Mouse (Mus musculus): ENCODE data around the gene Sacs. TPM values are rescaled to one million over a fixed set of nuclear protein-coding genes. Genes with fewer than 3 reads are reported as not detected.
A peak's percentile ranks its signal among the peaks of the same experiment; 100 is the strongest.
"Not testable (repeated sequence)": the region's sequence is repeated elsewhere in the genome, so short reads cannot be mapped to it uniquely, and the experiment has no call there.

Sacs gene
- 10.3 and 11.1 TPM in 2 replicates for total RNA-seq (2021)
- long read RNA-seq, partial matches to known transcripts, result 0 of 2 reads
- long read RNA-seq, other reads (novel, unspliced or antisense), result 2 of 2 reads

DNA sequence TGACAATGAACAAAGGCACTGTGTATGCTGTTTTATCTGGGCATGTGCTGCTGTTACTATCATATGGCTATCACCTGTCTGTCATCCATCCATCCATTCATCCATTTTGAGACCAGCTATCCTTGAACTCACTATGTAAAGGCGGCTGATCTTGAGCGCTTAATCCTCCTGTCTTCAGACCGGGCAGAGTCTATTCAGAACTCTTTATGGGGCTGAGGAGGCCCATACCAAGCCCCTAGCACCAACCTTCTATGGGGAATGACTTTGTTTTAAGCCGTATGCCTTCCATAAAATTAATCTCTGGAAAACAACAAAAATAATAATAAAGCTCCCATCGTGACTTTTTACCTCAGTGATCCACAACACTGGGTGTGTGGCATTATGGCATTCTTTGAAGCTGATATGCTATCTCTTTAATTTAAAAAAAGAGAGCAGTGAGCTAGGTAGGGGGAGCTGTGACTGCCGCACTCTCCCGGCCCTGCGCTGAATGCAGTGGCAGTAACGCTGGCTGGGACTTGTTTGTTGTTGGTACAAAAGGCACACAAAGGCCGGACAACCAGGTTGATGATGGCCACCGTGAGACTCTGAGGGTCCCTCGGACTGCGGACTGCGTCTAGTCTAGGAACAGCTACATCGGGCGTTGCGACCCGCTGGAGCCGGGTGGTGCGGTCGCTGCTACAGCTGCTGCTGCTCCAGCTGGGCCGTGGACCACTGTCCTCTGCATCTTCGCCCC, at the start of gene Sacs:
Gene Sacs, plus strand, starts transcription at position 464 of the 733 bp plus-strand sequence.
- peak; percentile 21 for DNase-seq

DNA sequence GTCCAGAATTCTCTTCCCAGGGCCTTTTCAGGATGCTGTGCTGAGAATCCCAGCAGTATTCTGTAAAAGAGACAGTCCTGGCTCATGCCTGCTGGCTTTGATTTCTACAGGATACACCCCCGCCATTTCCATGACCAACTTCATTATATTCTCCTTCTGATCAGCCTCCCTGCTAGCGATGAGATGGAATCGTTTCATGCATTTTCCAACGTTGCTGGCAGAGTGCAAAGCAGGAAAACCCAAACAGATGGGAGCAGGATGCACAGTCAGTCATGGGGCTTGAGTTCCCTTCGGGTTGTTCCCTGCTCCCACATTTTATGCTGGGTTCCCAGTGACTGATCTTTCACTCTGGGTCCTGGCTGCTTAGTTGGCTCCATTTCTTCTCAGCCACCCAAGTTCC, 47.3 kb upstream of the Sacs start:
- DNase-seq, result no peak

DNA sequence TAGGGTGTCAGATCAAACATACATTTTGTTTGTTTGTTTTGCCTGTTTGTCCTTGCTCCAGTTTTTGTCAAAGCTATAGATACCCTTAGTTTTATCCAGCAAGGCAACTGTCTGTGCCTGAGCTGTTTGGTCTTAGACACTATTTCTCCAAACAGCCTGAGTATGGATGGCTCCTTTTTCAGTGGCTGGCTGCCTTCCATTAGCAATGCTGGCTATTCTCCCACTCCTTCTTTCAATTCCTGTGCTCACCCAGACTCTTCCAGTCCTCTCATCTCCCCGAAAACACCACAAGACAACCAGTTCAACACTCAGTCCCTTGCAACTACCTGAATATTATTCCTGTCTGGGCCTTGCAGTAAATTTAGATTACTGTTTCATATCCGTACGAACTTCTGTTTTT, 46.2 kb upstream of the Sacs start:
- no peak for DNase-seq

DNA sequence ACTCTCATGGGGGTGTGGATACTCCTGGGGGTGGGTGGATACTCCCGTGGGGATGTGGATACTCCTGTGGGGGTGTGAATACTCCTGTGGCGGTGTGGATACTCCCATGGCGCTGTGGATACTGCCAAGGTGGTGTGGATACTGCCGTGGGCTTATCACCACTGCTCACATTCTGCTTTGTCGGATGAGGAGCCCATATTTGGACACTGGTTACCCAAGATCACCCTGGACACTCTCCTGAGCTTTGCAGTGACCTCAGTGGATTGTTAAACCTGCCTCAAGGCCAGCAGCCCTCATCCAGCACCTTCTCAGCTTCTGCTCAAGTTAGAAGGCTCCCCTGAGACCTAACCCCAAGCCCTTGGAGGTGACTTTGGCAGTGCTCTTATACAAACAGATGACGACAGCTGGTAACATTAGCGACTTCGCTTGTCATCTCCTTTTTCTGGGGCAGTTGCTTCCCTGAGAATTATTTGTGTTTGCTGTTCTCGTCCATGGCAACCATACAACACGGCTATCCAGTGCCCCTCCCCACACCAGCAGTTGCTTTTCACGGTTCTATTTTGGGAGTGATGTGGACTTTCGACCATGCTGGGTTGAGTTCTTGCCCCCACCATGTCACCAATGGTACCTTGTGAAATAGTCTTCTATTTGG, 40.2 kb upstream of the Sacs start:
- no peak for DNase-seq

DNA sequence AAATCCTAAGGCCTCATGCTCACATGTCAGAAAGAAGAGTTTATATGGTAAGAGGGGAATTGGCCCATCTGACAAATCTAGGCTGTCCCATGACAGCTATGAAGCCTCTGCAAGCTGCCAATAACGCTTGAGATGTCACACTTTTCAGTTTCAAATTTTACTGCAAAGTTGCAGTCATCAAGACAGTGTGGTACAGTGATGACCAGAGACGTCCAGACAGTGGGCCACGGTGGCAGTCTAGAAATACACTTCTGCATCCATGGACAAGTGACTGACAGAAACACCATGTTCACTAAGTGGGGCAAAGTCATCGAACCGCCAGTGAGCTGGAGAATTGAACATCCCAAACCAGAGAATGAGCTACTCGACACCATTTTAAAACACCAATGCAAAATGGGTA, 37.5 kb upstream of the Sacs start:
- DNase-seq, result no peak

DNA sequence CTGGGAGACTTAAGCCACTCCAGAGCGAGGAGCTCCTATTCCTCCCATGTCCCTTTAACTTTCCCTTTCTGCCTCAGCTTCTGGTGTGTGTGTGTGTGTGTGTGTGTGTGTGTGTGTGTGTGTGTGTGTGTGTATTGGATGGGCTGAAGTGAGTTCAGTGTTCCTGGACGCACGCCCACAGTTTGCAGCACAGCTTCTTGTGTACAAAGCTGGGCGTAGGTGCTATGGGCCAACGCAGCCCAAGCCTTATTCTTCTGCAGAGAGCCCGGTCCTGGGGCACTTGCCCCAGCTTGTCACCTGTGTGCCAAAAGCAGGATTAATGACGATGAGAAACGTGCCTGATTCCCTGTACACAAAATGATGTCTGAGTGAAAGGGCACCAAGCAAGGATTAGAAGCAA, 31.9 kb upstream of the Sacs start:
- DNase-seq, result no peak

DNA sequence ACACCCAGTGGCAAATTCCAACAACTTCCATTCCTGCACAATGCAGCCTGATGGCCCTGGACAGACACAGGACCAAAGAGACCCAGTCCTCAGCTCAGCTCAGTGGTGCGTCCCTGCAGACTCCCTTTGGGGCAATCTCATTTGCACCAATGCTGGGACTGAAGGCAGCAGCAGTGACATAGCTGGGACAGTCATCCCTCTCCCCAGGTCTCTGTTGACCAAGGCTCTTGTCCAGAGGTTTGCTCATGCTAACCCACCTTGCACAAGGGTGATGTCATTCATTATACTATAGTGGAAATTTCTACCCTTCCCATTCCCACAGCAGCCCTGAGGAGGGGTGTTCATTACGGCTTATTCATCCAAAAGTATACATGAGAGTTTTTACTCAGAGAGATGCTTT, 29.6 kb upstream of the Sacs start:
- DNase-seq, result no peak

DNA sequence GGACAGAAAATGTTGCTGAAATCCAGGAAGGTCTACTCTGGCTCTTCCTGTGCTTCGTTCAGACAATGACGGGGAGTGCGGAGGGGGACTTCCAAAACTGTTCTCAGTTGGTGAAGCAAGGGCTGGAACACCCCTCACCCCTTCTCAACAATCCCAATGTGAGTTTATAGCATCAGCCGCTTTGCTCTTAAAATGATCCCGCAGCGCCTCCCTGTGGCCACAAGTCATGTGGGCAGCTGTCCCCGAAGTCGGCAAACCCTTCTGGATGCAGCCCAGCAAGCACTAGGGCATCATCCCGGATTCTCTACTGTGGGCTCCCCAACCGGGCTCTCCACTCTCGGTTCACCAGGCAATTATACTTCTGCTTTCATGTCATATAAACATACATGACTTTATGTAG, 25.9 kb upstream of the Sacs start:
- peak; percentile 83 for DNase-seq

DNA sequence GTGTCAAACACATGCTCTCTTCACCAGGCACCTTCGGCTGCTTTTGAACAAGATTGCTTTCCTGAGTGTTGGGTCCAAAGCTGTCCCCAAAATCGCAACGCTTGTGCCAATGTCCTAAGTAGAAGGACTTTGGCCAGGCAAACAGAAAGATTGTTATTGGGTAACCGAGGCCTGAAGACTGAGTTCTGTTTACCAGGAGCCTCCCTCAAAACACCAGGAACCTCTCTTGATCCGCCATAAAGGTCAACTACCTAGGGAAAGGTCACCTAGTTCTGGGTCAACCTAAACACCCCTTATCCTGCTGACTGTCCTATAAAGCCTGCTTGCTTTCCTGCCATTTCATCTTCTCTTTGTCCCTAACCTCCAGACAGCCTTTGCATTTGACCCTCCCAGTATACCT, 13.5 kb upstream of the Sacs start:
- DNase-seq, result no peak

DNA sequence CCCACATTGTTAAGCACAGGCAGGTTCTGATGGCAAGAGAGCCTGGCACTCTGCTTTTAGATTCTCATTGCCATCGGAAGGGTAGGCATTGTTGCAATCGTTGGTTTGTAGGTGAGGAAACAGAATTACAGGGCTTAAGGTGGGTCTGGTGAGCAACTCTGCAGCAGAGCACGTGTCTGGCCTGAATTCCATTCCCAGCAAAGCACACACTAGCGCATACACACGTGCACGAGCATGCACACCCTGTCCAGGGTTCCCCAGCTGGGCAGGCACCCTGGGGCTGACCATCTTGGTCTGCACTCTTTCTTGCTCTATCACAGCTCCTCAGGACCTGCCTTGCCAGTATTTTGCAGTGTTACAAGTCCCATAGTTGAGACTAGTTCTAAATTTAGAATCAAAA, 13.1 kb upstream of the Sacs start:
- DNase-seq, result no peak

DNA sequence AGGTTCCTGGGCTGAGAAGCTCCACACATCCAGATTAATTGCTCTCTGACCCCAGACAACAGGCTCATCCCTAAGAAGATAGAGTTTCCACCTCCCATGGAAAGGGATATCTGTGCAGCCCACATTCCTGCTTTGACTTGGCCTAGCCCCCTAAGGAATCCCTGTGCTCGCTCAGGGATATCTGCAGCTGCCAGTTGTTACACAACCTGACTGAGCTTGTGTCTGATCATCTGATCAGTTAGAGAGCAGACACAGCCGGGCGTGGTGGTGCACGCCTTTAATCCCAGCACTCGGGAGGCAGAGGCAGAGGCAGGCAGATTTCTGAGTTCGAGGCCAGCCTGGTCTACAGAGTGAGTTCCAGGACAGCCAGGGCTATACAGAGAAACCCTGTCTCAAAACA, 10.9 kb upstream of the Sacs start:
- not testable (repeated sequence) for DNase-seq

DNA sequence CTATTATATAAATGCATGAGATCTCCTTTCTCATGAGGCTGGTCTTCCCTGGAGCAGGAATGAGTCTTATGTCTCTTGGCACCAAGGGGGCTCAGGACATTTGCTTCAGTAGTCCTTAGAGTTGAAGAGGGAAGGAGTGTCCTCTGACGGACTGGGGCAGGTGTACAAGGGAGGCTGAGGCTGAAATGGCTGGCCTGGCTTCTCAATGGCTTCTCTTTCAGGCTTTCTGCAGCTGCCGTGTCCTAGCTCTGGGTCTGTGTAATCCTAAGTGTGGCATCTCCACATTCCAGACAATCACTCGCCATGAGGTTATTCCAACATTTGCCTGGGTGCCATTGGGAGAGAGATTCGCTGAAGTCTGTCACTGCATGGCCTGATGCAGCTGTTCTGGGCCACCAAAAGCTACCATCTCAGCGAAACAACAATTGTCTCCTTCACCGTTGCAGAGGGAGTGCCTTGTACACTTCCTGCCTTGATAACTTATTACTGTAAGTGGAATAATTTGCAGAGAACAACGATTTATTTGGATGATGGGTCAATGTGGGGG, 9.2 kb upstream of the Sacs start:
- no peak for DNase-seq

DNA sequence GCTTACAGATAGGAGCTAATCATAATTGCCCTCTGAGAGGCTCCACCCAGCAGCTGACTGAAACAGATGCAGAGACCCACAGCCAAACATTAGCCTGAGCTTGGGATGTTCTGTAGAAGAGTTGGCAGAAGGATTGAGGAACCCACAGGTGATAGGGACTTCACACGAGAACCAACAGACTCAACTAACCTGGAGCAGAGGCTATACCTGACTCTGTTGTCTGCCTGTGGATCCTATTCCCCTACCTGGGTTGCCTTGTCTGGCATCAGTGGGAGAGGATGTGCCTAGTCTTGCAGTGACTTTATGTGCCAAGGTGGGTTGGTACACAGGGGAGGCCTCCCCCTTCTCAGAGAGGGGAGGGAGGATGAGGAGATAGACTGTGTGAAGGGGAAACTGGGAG, 5.7 kb upstream of the Sacs start:
- no peak for DNase-seq

DNA sequence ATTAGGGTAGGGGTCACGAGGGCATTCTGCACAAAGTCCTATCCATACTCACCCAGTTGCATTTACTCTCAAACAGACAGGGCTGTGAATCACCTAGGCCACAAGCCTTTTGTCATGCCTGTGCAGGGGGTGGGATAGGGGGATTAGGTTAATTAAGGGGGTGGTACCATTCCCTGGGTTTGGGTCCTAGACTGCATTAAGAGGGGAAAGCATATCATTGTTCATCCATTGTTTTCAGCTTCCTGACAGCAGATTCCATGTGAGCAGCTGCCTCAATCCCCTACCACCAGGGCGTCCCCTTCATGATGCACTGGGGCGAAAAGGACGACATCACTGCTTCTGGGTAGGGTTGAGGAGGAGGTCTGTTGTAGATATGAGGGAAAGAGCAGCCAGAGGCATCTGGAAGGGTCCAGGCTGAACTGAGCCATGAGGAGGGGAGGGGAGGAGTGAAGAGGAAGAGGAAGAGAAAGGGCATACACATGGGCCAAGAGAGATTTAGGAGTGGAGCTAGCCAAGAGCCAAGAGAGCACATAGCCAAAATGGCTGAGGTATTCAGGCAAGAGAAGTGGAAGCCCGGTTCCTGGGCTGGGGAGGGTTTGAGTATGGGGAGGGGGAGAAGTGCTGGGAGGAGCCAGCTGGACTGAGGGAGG, 3.8 kb upstream of the Sacs start:
- DNase-seq, result no peak

DNA sequence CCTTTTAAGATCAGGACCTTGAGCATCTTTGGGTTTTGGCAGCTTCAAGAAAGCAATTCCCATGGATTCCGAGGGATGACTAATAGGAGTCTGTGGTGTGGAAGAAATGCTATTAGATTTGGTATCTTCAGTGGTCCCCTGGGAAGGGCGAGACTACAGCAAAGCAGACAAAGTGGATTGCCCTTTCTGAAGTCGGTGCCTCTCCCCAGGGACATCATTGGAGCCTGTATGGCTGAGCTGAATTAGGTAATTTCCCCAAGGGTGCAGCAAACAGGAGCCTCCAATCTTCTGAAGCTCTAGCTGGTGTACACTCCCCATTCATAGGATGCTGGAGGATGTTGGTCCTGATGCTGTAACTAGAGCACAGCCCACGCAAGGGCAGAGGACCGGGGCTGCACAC, 847 bp upstream of the Sacs start:
- no peak for DNase-seq

DNA sequence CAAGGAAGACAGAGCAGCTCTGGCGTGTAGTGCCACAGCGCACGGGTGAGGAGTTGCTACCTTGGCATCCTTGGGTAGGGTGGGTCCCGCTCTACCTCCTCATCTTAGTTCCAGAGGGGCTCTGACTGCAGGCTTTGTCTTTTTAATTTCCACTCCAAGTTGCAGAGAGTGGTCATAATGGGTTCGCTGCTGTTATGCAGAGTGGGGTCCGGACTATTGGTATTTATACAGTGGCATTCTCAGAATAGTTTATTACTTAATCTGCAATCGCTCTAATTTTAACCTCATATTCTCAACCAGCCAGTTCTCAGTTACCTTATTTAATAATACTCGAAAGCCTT, 440 bp downstream of the Sacs start:
- no peak for DNase-seq

DNA sequence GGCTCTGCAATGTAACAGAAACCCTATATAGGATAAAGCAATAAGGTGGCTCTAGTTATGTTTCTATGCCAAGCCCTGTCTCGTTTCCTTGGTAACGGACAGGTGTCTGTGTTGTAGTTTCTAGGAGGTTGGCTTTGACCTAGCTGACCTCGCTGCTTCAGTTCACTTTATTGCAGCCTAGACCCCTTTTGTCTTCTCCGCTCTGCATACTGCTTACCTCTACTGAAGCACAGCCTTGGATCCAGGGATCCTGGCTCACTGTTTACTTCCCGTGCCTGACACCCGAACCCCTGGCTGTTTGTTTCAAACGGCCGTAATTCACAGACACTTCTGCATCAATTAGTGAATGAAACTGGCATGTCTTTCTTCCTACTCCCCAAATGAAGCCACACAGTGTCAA, 5.1 kb downstream of the Sacs start:
- no peak for DNase-seq

DNA sequence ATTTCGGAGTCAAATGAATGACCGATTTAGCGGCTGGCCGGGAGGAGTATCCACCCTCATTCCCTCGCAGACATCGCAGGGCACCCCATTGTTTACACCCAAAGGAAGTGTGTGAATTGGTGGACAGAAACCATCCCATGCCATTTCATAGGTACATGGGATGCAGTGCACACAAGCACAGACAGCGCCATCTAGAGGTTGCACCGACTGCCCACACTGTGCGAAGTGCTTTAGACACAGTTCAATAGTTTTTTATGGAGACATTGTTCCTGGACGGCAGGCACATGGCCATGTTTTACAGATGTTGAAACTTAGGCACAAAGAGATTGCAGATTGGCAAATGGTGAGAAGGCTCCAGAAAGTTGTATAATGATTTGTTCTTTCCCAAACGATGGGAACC, 5.6 kb downstream of the Sacs start:
- no peak for DNase-seq

DNA sequence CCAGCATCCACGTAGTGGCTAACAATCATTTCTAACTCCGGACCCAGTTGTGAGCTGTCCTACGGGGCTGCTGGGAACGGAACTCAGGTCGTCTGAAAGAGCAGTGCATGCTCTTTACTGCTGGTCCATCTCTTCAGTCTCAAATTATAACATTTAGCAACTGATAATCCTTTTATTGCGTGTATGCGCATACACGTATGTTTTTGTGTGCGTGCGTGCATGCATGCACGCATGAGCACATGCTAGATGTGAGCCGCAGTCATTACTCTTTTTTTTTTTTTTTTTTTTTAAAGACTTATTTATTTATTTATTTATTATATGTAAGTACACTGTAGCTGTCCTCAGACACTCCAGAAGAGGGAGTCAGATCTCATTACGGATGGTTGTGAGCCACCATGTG, 12.2 kb downstream of the Sacs start:
- not testable (repeated sequence) for DNase-seq

DNA sequence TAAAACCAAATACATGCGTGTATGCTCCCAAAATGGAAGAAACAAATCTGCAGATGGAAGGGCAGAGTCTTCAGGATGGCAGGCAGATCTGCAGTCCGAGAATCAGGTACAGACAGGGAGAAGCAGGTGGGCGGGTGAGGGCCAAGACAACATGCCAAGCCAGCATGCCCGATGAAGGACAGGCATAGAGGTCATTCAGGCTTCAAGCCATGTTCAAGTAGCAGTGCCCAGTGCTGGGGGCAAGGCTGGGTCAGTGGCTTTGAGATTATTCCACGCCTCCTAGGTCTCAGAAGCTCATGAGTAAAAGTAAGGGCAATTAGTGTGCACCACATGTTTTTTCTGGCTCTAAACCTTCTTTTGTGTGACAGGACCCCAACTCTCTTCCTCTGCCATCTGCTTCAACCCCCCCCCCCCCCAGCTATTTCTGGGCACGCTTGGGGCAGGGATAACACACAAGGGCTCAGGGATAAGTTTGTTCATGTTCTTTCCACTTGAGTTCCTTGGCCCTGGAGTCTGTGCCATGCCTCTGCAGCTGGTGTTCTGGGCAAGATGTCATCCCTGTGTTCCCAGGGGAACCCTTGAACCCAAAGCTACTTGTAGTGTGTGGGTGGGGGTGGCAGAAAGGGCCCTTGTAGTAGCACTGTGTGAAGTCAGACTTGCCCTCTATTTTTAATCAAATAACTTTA, 16.8 kb downstream of the Sacs start:
- DNase-seq, result no peak

DNA sequence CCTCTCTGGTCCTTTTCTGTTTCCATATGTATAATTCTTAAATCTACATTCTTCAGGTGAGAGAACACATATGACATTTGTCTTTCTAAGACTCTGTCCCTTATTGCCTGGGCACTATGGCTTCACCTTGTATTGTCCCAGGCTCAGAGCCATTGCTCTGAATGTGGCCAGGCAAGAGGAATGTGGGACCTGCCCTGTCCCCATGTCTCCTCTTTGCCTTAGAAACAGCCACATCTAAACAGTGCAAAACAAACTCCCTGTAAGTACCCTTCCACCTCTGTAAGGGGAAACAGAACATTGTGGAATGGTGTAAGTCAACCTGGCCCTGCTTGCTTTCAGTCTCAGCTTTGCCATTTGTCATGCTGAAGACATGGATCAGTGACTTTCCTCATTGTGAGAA, 17.4 kb downstream of the Sacs start:
- DNase-seq, result no peak

DNA sequence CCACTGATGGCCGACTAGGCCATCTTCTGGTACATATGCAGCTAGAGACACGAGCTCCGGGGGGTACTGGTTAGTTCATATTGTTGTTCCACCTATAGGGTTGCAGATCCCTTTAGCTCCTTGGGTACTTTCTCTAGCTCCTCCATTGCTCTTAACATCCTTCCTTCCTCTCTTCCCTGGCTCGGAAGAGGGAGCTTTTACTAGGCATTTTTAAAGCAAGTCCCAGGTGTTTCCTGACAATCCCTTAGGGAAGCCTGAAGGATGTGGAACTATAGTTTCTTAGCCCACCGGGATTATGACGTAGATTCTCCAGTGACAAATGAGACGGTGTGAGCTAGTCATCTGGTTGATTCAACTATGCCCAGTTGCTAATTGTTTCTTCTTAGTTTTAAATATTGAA, 19.2 kb downstream of the Sacs start:
- not testable (repeated sequence) for DNase-seq

DNA sequence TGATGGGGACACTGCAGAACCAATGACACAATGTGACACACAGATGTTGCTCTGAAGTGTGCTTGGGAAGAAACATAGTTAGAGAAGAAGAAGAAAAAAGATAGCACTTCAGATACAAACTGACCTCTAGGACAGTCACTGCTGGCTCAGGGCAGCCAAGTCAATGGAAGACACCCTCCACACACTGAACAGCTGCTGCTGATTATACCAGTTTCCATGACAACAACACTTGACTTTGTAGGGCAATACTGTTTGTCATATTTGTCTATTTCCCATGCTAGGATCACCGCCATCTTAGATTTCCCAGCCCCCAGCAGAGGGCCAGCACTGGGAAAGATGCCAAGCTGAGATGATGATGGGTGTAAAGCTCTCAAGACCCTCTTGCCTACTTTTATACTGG, 22.7 kb downstream of the Sacs start:
- no peak for DNase-seq
